8 mouse cellular contexts compared by ENCODE assay signal in genomic region chr6:42264626-42265312, GRCm38 (mm10). TPM values are rescaled to one million over a fixed set of nuclear protein-coding genes. Genes with fewer than 3 reads are reported as not detected.
DNase-seq lines count a peak whose midpoint lies in the region; ATAC-seq and TF ChIP-seq lines count a peak whose summit lies in the region.

TSS of gene Casp2 (plus strand) at chr6:42264985.

- H3K27ac ChIP-seq in hindbrain, embryonic 13.5 days: peak within 1 kb of the TSS; percentile 92

- WGBS in hindbrain, embryonic 13.5 days: 1% methylated on average over 50 of the region's 51 CpGs

- TF ChIP-seq CTCF in Patski (IDR thresholded peaks at IDR 0.05): peak; percentile 98

- CTCF ChIA-PET in Patski (lab: Charles Lee): interaction anchor here (0.6 to 2.4 kb wide), 7 partner anchors 9 to 599 kb away, joined by 3 to 12 read pairs (median 4); no protein-coding TSS in a partner anchor

- H3K4me3 ChIP-seq in hindbrain, embryonic 13.5 days: peak within 1 kb of the TSS; percentile 66

- peak; percentile 96 for DNase-seq in Patski (ENCODE audit: low read depth, low spot score)
- DNase-seq in cerebellum, postnatal 14 days: peak; percentile 99
- DNase-seq in frontal cortex, postnatal 14 days (ENCODE audit: low spot score in 2 of 2): peak; percentile 97
- peak; percentile 92 to 93 for DNase-seq in layer of hippocampus, postnatal 25 days (ENCODE audit: extremely low spot score in 1 of 2, low spot score in 1 of 2)
- peak; percentile 99 for DNase-seq in lung, postnatal 25 days (ENCODE audit: low spot score)
- peak; percentile 99 for DNase-seq in retina, embryonic 14.5 days (ENCODE audit: low spot score)
- peak; percentile 99 for DNase-seq in thymus, postnatal 4 days

- peak within 1 kb of the TSS; percentile 94 for H3K9ac ChIP-seq in hindbrain, embryonic 13.5 days

- peak; percentile 97 for ATAC-seq in Patski
- peak; percentile 100 for ATAC-seq in hindbrain, embryonic 13.5 days (ENCODE audit: low FRiP score)

- H3K27me3 ChIP-seq in Patski: no peaks in the 10 kb centered on the region
- peaks cover 16% of the 10 kb centered on the region for H3K27me3 ChIP-seq in hindbrain, embryonic 13.5 days

- peaks cover 25% of the 10 kb centered on the region for H3K36me3 ChIP-seq in hindbrain, embryonic 13.5 days

- peaks cover 16% of the 10 kb centered on the region for H3K4me1 ChIP-seq in hindbrain, embryonic 13.5 days (replicated peaks)

- H3K9me3 ChIP-seq in hindbrain, embryonic 13.5 days: no peaks in the 10 kb centered on the region

- POLR2A ChIA-PET in Patski (lab: Charles Lee): interaction anchor here (0.7 to 1.0 kb wide), 2 partner anchors 18 to 31 kb away, joined by 3 read pairs; no protein-coding TSS in a partner anchor

- H3K4me2 ChIP-seq in hindbrain, embryonic 13.5 days: peak within 1 kb of the TSS; percentile 92

- in situ Hi-C loops in Patski (cut with MboI; ENCODE audit: low pct_unique_long_range_greater_than_20kb): loop anchor here (10.0 to 25.0 kb wide), 2 partner anchors 420 to 1023 kb away; no protein-coding TSS in a partner anchor

RNA-seq across cellular contexts. Expression of gene Casp2, which starts in this region (rescaled TPM):
- 19.8 TPM for polyA plus RNA-seq in Patski (2021)
- 43.5 and 47.5 TPM in 2 replicates for polyA plus RNA-seq in hindbrain, embryonic 13.5 days (2015; fragmentation: Nextera tagmentation; extraction: Ambion mirVana)
- total RNA-seq in layer of hippocampus, postnatal 25 days (2021): 10 to 100 TPM; 16.5 to 25.5 TPM

Comparison
In these comparisons a context has a peak if more than half of its experiments do, and no peak if none do; other contexts are left out.
1. Peak in every context shown above with its lines: DNase-seq, ATAC-seq, H3K4me3 ChIP-seq and H3K27ac ChIP-seq.